Mouse (Mus musculus): ENCODE measurements around the gene Psma3.
"Not testable (repeated sequence)": the region's sequence is repeated elsewhere in the genome, so short reads cannot be mapped to it uniquely, and the experiment has no call there.

Psma3 gene

GRCm38 (mm10) chr12:70999423-70999903 is 25.0 kb downstream of the Psma3 start:
- intact Hi-C loops (cut with DNase I): no loop called here

DNA sequence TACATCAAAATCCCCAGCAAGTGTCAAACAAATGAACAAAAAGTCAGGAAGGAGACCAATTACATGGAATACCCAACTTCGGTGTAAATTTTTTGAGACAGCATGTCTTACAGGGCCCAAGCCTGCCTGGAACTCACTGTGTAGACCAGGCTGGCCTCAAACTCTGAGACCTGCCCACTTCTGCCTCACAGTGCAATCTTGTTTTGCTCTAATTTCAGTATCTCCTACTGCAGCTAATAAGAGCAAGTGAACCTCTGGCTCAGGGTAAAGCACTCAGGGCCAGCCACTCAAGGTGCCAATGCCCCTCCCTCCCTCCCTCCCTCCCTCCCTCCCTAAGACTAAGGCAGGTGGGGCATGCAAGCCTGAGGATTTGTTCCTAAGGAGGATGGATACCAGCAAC is 25.9 kb downstream of the Psma3 start:
- intact Hi-C loops (cut with DNase I): no loop called here

GRCm38 (mm10) chr12:71001456-71001855 is 27.0 kb downstream of the Psma3 start:
- intact Hi-C loops (cut with DNase I): no loop called here

GRCm38 (mm10) chr12:71003760-71004426 is 29.5 kb downstream of the Psma3 start:
- intact Hi-C loops (cut with DNase I): no loop called here

DNA sequence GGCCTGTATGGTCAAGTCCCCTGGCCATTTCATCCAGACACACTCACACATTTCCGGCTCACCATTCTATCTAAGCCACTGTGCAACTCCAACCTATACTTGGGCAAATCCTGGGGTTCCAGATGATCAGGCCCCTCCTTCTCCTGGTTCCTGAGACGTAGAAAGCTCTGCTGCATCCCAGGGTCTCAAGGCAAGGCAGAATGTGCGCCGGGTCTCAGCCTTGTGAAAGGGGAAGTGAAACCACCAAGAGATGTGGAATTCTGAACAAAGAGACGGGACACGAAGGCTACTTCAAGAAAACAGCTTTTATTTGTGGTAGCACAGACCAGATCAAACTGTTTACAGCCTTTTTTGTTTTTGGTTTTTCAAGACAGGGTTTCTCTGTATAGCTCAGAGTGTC is 31.7 kb downstream of the Psma3 start:
- intact Hi-C loops (cut with DNase I): no loop called here

DNA sequence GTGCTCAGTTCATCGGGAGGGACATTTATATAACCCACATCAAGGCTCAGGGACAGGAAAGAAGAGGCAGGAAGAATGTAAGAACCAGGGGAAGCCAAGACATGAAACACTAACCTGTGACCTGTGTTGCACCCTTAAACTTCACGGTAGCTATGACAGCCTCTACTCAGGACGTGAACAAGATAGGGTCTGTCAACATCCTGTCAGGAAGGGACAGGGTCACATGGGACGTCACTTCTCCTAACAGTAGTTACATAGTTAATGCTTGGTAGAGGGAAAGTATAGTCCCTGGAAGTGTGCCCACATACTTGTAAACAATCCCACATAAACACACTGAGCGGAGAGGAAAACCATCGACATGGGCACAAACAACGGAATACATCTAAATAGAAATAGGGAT is 32.5 kb downstream of the Psma3 start:
- intact Hi-C loops (cut with DNase I): no loop called here

DNA sequence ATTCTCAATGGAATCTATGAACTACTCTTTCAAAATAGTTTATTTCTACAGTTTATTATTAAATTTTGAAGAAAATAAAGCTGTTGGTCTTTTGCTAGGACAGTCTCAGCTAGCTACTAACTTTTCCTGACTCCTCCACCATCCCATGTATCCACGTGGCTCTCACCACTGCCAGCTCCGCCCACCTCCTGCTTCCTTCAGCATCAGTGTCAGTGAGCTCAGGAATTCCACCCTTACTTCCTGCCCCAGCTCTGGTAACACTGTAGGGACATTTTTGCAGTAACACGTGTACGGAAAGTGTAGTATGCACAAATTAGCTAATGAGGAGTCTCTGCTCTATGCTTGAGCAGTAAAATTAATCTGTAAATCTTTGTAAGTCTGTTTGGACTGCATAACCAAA is 35.3 kb downstream of the Psma3 start:
- intact Hi-C loops (cut with DNase I): no loop called here

DNA sequence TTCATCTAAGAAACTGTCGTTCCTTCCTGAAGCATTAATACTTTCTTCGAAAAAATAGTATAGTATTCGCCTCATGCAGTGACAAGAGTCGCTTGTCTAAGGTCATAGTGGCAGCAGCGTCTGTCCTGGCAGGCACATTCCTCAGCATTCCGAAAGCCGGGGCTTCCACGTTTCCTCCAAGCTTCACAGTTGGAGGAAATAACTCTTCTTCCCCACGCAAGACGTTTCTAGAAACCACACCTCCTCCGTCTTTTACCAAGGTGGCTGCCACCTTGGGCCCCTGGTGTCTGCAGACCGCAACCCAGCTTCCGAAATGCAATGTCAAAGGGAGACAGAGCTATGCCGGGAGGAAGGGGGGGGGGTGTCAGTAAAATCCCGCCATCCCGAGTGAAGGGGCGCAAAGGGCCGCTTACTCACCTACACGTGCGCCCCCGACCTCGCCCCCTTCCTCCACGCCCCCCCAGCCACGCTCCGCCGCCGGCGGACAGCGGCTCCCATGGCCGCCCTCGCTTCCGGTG is 40.5 kb downstream of the Psma3 start:
- intact Hi-C loops (cut with DNase I): no loop called here

- intact Hi-C loops (cut with DNase I): loop anchor here (2.0 kb wide), 1 partner anchor 47 kb away; no protein-coding TSS in a partner anchor
Measured at GRCm38 (mm10) chr12:71015363-71016210, 41.2 kb downstream of the Psma3 start, which contains the start of gene Arid4a. Arid4a (plus strand) TSS chr12:71015990.

GRCm38 (mm10) chr12:71016211-71016502 is 41.7 kb downstream of the Psma3 start:
- intact Hi-C loops (cut with DNase I): loop anchor here (2.0 kb wide), 1 partner anchor 47 kb away; no protein-coding TSS in a partner anchor

DNA sequence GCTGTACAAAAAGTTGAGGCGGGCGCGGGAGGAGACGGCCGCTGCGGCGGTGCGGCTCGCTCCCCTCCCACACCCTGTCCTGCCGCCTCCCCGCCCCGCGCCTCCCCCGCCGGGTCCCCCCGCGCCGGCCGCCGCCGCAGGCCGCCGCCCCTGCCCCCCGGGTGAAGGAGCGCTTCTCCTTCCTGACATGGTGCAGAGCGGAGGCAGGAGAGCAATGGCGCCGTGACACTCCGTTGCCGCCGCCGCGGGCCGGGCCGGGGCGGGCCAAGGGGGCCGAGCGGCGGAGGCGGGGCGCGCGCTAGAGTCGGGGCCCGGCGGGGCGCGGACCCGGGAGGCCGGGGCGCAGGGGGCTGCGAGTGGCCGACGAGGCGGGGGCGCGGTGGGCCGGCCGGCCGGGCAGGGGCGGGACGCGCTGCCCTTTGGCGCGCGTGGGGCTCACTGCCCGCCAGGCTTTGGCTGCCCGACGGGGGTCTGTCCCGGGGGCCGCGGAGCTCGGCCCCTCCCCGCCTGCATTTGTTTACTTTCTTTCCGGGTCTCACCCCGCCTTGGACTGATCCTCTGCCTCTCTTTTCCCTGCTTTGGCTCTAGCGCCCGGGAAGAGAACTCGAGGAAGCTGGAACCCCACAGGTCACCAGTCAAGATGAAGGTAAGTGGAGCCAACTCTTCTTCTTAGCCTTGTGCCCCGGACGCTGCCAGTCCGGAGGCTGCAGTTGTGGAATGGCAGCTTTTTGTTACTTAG is 42.3 kb downstream of the Psma3 start:
- intact Hi-C loops (cut with DNase I): loop anchor here (2.0 kb wide), 1 partner anchor 48 kb away; no protein-coding TSS in a partner anchor

GRCm38 (mm10) chr12:71017242-71017571 is 42.8 kb downstream of the Psma3 start:
- intact Hi-C loops (cut with DNase I): loop anchor here (2.0 kb wide), 1 partner anchor 48 kb away; no protein-coding TSS in a partner anchor

GRCm38 (mm10) chr12:71017827-71018226 is 43.4 kb downstream of the Psma3 start:
- intact Hi-C loops (cut with DNase I): loop anchor here (2.0 kb wide), 1 partner anchor 49 kb away; no protein-coding TSS in a partner anchor

- intact Hi-C loops (cut with DNase I): no loop called here
Measured at GRCm38 (mm10) chr12:71019211-71019610, 44.8 kb downstream of the Psma3 start.

GRCm38 (mm10) chr12:71024411-71024810 is 50.0 kb downstream of the Psma3 start:
- intact Hi-C loops (cut with DNase I): no loop called here

DNA sequence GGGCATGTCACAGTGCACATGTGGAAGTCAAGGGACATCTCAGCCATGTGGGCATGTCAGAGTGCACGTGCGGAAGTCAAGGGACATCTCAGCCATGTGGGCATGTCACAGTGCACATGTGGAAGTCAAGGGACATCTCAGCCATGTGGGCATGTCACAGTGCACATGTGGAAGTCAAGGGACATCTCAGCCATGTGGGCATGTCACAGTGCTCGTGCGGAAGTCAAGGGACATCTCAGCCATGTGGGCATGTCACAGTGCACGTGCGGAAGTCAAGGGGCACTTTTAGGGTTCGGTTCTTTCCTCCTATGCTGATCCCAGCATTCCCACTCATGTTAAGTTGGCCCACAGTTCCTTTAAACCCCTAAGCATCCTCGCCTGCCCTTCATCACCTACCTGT is 53.8 kb downstream of the Psma3 start:
- intact Hi-C loops (cut with DNase I): not testable (repeated sequence)

- intact Hi-C loops (cut with DNase I): no loop called here
Measured at GRCm38 (mm10) chr12:71030260-71030659, 55.8 kb downstream of the Psma3 start.

DNA sequence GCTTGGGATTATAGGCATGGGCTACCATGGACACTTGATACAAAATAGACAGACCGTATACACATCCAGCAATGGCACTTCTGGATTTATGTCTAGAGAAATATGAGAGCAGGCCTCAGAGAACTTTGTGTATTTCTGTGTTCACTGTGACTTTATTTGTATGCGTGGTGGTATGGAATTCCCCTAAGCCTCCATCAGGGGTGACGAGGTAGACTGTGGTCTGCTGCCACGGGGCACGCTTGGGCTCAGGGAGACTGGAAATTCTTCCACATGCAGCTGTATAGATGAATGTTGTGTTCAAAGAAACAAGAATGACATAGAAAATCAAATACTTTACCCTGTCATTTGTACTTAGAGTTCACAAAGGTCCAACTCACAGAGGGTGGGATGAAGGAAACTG is 56.3 kb downstream of the Psma3 start:
- intact Hi-C loops (cut with DNase I): no loop called here

DNA sequence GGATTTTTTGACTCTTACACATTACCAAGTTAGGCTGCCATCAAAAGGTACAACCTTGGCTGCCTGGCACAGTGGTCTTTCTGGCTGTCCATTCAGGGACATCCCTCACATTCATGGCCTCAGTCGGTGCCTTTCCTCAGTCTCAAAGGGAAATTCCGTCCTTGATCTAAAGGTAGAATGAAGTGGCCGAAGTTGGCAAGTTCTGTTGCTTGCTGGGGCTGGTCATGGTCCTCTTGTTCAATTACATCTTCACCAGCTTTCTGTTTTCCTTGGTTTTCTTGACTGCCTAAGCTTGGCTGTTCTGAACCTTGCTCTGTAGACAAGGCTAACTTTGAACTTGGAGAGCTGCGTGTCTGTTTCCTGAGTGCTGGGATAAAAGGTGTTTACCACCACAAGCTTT is 61.4 kb downstream of the Psma3 start:
- intact Hi-C loops (cut with DNase I): no loop called here

DNA sequence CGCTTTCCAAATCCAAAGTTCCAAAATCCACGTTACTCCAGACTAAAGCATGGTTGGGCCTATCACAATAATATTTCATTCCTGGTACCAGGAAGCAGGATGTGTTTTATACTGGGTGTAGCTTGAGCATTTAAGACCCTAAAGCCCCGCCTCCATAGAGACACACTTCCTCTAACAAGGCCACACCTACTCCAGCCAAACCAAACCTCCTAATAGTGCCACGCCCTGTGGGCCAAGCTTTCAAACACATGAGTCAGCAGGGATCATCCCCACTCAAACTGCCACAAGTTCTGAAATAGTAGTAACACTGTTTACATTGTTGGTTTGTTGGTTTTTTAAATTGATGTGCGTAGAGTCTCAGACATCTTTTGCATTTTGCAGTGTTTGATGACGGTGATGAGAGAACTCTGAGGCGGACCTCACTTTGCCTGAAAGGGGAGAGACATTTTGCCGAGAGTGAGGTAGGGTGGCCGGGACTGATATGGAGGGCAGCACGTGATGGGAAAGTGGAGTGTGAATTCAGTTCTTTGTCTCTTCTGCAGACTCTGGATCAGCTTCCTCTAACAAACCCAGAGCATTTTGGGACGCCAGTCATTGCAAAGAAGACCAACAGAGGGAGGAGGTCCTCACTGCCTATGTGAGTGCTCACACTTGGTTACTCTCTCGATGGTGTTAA is 62.4 kb downstream of the Psma3 start:
- intact Hi-C loops (cut with DNase I): no loop called here

GRCm38 (mm10) chr12:71040462-71040861 is 66.0 kb downstream of the Psma3 start:
- intact Hi-C loops (cut with DNase I): no loop called here
